ENCODE assay signal across 9 mouse cellular contexts in the genomic region with DNA sequence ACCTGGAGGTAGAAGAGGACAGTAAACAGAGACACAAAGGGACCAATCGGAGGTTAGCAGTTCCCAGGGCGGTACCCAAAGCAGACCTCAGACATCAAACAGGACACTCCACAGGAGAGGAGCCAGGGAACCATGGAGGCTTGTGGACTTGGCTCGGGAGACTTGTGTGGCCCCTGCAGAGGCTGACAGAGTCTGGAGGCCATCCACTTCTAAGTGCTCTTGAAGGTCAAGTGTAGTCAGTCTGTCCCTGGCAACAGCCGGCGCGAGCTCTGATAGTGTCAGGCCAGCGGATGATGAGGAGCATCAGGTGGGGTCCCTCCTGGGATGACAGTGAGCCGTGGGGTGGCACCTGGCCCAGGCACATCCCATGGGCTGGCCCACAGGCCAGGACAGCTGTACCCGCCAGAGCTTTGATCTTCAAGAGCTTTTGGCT. TPM values are rescaled to one million over a fixed set of nuclear protein-coding genes. Genes with fewer than 3 reads are reported as not detected.
DNase-seq lines count a peak whose midpoint lies in the region; ATAC-seq and TF ChIP-seq lines count a peak whose summit lies in the region.
"Had no signal": no experiment of that assay in that cellular context is flagged by ENCODE, and none has a peak within 500 bp of the region (broad histone marks: within the 10 kb centered on the region; RNA-seq: fewer than 3 reads in every experiment).

No protein-coding gene starts in this region.

- 61% methylated on average over 9 of the region's 9 CpGs for WGBS in liver, embryonic 12.5 days (ENCODE audit: insufficient replicate concordance)
- WGBS in liver, embryonic 11.5 days: 55% methylated on average over 9 of the region's 9 CpGs
- 61% methylated on average over 9 of the region's 9 CpGs for WGBS in embryonic facial prominence, embryonic 15.5 days
- 27% methylated on average over 9 of the region's 9 CpGs for WGBS in heart, embryonic 12.5 days
- WGBS in liver, postnatal 0 days (ENCODE audit: insufficient replicate concordance): 72% methylated on average over 9 of the region's 9 CpGs

- H3K4me3 ChIP-seq in liver, embryonic 12.5 days: no peak overlapping the region
- no peak overlapping the region for H3K4me3 ChIP-seq in liver, embryonic 11.5 days (ENCODE audit: low read depth, low read length)
- H3K4me3 ChIP-seq in embryonic facial prominence, embryonic 15.5 days (replicated peaks): no peak overlapping the region
- H3K4me3 ChIP-seq in heart, embryonic 12.5 days: no peak overlapping the region
- H3K4me3 ChIP-seq in liver, postnatal 0 days (ENCODE audit: low read depth, low read length): no peak overlapping the region
- H3K4me3 ChIP-seq: limb, embryonic 12.5 days had no signal

- no peak overlapping the region for H3K27ac ChIP-seq in liver, embryonic 12.5 days
- no peak overlapping the region for H3K27ac ChIP-seq in liver, embryonic 11.5 days (ENCODE audit: low read depth, low read length)
- peak overlapping the region; percentile 18; the same call in 1 of the 2 replicates for H3K27ac ChIP-seq in embryonic facial prominence, embryonic 15.5 days (replicated peaks)
- H3K27ac ChIP-seq in heart, embryonic 12.5 days (ENCODE audit: poor library complexity, severe bottlenecking): peak overlapping the region; percentile 72; the same call in 1 of the 2 replicates
- H3K27ac ChIP-seq in liver, postnatal 0 days (ENCODE audit: low read depth): no peak overlapping the region

- no peak for TF ChIP-seq CTCF in liver, postnatal 0 days (IDR thresholded peaks at IDR 0.05; ENCODE audit: low read depth)

- peaks cover 15% of the 10 kb centered on the region for H3K4me1 ChIP-seq in liver, embryonic 12.5 days
- H3K4me1 ChIP-seq in liver, embryonic 11.5 days (replicated peaks; ENCODE audit: control insufficient read depth, insufficient read depth, low read length): peaks cover 10% of the 10 kb centered on the region
- H3K4me1 ChIP-seq in embryonic facial prominence, embryonic 15.5 days: peaks cover 18% of the 10 kb centered on the region; the same call in 1 of the 2 replicates
- peaks cover 59% of the 10 kb centered on the region for H3K4me1 ChIP-seq in heart, embryonic 12.5 days (replicated peaks)
- peaks cover 7% of the 10 kb centered on the region; the same call in 1 of the 2 replicates for H3K4me1 ChIP-seq in liver, postnatal 0 days (ENCODE audit: insufficient read depth)

- no peak for TF ChIP-seq EP300 in liver, postnatal 0 days (IDR thresholded peaks at IDR 0.05; ENCODE audit: low read depth)

- no peaks in the 10 kb centered on the region for H3K9me3 ChIP-seq in liver, embryonic 12.5 days (replicated peaks)
- H3K9me3 ChIP-seq in liver, embryonic 11.5 days (ENCODE audit: control insufficient read depth, low read length): no peaks in the 10 kb centered on the region
- H3K9me3 ChIP-seq in embryonic facial prominence, embryonic 15.5 days (replicated peaks): no peaks in the 10 kb centered on the region
- H3K9me3 ChIP-seq in heart, embryonic 12.5 days (replicated peaks): no peaks in the 10 kb centered on the region
- no peaks in the 10 kb centered on the region for H3K9me3 ChIP-seq in liver, postnatal 0 days (ENCODE audit: low read length)
- H3K9me3 ChIP-seq: limb, embryonic 12.5 days had no signal

- no peak overlapping the region for H3K4me2 ChIP-seq in liver, embryonic 12.5 days
- no peak overlapping the region for H3K4me2 ChIP-seq in liver, embryonic 11.5 days
- H3K4me2 ChIP-seq in embryonic facial prominence, embryonic 15.5 days (replicated peaks): no peak overlapping the region
- H3K4me2 ChIP-seq in heart, embryonic 12.5 days: no peak overlapping the region
- H3K4me2 ChIP-seq in liver, postnatal 0 days (ENCODE audit: low read depth, low read length): no peak overlapping the region
- H3K4me2 ChIP-seq: limb, embryonic 12.5 days had no signal

- peak; percentile 21; the same call in 1 of the 2 replicates for ATAC-seq in liver, embryonic 12.5 days
- ATAC-seq in liver, embryonic 11.5 days (replicated peaks; ENCODE audit: low FRiP score): no peak
- ATAC-seq in embryonic facial prominence, embryonic 15.5 days (ENCODE audit: insufficient number of reproducible peaks, low FRiP score, low TSS enrichment, low read depth): peak; percentile 48
- peak; percentile 19; the same call in 1 of the 2 replicates for ATAC-seq in heart, embryonic 12.5 days (ENCODE audit: insufficient number of reproducible peaks, low FRiP score)
- peak; percentile 80 for ATAC-seq in liver, postnatal 0 days

- no peak overlapping the region for H3K9ac ChIP-seq in liver, embryonic 12.5 days
- no peak overlapping the region for H3K9ac ChIP-seq in liver, embryonic 11.5 days (ENCODE audit: low read depth, low read length)
- no peak overlapping the region for H3K9ac ChIP-seq in embryonic facial prominence, embryonic 15.5 days
- no peak overlapping the region for H3K9ac ChIP-seq in heart, embryonic 12.5 days
- no peak overlapping the region for H3K9ac ChIP-seq in liver, postnatal 0 days (replicated peaks)
- H3K9ac ChIP-seq: limb, embryonic 12.5 days had no signal

- no peak for DNase-seq in liver, embryonic 11.5 days (ENCODE audit: low spot score)
- DNase-seq in liver, postnatal 0 days: peak; percentile 38
- no peak for DNase-seq in kidney, postnatal 36 days
- no peak for DNase-seq in thymus, adult 18-20 months
- no peak for DNase-seq in thymus, postnatal 10 days (ENCODE audit: low spot score in 2 of 2)

- H3K36me3 ChIP-seq in liver, embryonic 12.5 days: no peaks in the 10 kb centered on the region; the same call in 1 of the 2 replicates
- no peaks in the 10 kb centered on the region for H3K36me3 ChIP-seq in liver, embryonic 11.5 days (ENCODE audit: control insufficient read depth, insufficient read depth, low read length)
- H3K36me3 ChIP-seq in embryonic facial prominence, embryonic 15.5 days: peaks cover 40% of the 10 kb centered on the region
- peaks cover 21% of the 10 kb centered on the region for H3K36me3 ChIP-seq in heart, embryonic 12.5 days
- H3K36me3 ChIP-seq in liver, postnatal 0 days (replicated peaks; ENCODE audit: insufficient read depth, low read length): no peaks in the 10 kb centered on the region

- 0 out of 2 replicates have a peak, but pooled peaks cover 3% of the 10 kb centered on the region for H3K27me3 ChIP-seq in liver, embryonic 12.5 days (replicated peaks)
- H3K27me3 ChIP-seq in liver, embryonic 11.5 days (replicated peaks; ENCODE audit: control insufficient read depth, insufficient read depth, low read length): no peaks in the 10 kb centered on the region
- no peaks in the 10 kb centered on the region for H3K27me3 ChIP-seq in embryonic facial prominence, embryonic 15.5 days
- H3K27me3 ChIP-seq in heart, embryonic 12.5 days (replicated peaks): no peaks in the 10 kb centered on the region
- no peaks in the 10 kb centered on the region for H3K27me3 ChIP-seq in liver, postnatal 0 days (ENCODE audit: insufficient read depth, low read length)
- H3K27me3 ChIP-seq: limb, embryonic 12.5 days had no signal

RNA-seq across cellular contexts. Expression of a gene that starts 40.0 kb away (rescaled TPM):
- 9.0 and 9.1 TPM in 2 replicates for polyA plus RNA-seq in liver, embryonic 12.5 days (2016; fragmentation: Nextera tagmentation; extraction: Ambion mirVana)
- 14.6 and 16.5 TPM in 2 replicates for polyA plus RNA-seq in liver, embryonic 11.5 days (2014; fragmentation: Nextera tagmentation; extraction: Ambion mirVana)
- polyA plus RNA-seq in embryonic facial prominence, embryonic 15.5 days (2015; fragmentation: Nextera tagmentation; extraction: Ambion mirVana): 64.0 and 67.1 TPM in 2 replicates
- 9.0 and 10.0 TPM in 2 replicates for polyA plus RNA-seq in heart, embryonic 12.5 days (2016; fragmentation: Nextera tagmentation; extraction: Ambion mirVana)
- polyA plus RNA-seq in liver, postnatal 0 days (2015; fragmentation: Nextera tagmentation; extraction: Ambion mirVana): 4.0 and 4.8 TPM in 2 replicates

Comparison
In these comparisons a context has a peak if more than half of its experiments do, and no peak if none do; other contexts are left out.
1. H3K27ac ChIP-seq: peak in embryonic facial prominence, embryonic 15.5 days (single experiment) and heart, embryonic 12.5 days (single experiment); none in liver, embryonic 12.5 days (single experiment), liver, embryonic 11.5 days (single experiment) and liver, postnatal 0 days (single experiment).